Mouse (Mus musculus): Measurements from ENCODE around the gene Tcf3. TPM values are rescaled to one million over a fixed set of nuclear protein-coding genes. Genes with fewer than 3 reads are reported as not detected.

Gene Tcf3
- polyA plus RNA-seq, 1 experiment from 2014 or later, result 88.9 TPM

GRCm38 (mm10) chr10:80421208-80421607 is 12.2 kb downstream of the Tcf3 start:
- peaks cover 24% of the 10 kb centered on the region for H3K4me1 ChIP-seq
- no peak overlapping the region for H3K4me3 ChIP-seq (replicated peaks)
- H3K4me2 ChIP-seq, result no peak overlapping the region
- no peaks in the 10 kb centered on the region for H3K27me3 ChIP-seq (replicated peaks)
- no peak overlapping the region for H3K9ac ChIP-seq
- no peaks in the 10 kb centered on the region for H3K9me3 ChIP-seq
- no peak overlapping the region for H3K27ac ChIP-seq
- 90% methylated on average over 8 of the region's 8 CpGs for WGBS
- peaks cover 68% of the 10 kb centered on the region for H3K36me3 ChIP-seq
- ATAC-seq (ENCODE audit: insufficient read depth, low FRiP score, low read depth), result no peak

- H3K9ac ChIP-seq, result no peak overlapping the region
- peaks cover 24% of the 10 kb centered on the region for H3K4me1 ChIP-seq
- H3K27ac ChIP-seq, result no peak overlapping the region
- no peak overlapping the region for H3K4me2 ChIP-seq
- peaks cover 68% of the 10 kb centered on the region for H3K36me3 ChIP-seq
- 89% methylated on average over 10 of the region's 10 CpGs for WGBS
- no peaks in the 10 kb centered on the region for H3K27me3 ChIP-seq (replicated peaks)
- H3K4me3 ChIP-seq (replicated peaks), result no peak overlapping the region
- no peaks in the 10 kb centered on the region for H3K9me3 ChIP-seq
- ATAC-seq (ENCODE audit: insufficient read depth, low FRiP score, low read depth), result no peak
These were observed 12.7 kb downstream of the Tcf3 start for GRCm38 (mm10) chr10:80420729-80421128.

- Histone ChIP-seq H3K9me3 (no peaks in the 10 kb centered on the region), H3K27ac (peak overlapping the region; percentile 32; the same call in 1 of the 2 replicates), H3K4me3 (replicated peaks) (no peak overlapping the region), H3K4me2 (0 out of 2 replicates have a peak overlapping the region, but pooled peaks have one; percentile 6), H3K27me3 (replicated peaks) (no peaks in the 10 kb centered on the region), H3K36me3 (peaks cover 68% of the 10 kb centered on the region), H3K9ac (no peak overlapping the region), H3K4me1 (peaks cover 24% of the 10 kb centered on the region)
- ATAC-seq (ENCODE audit: insufficient read depth, low FRiP score, low read depth), result no peak
- WGBS, result 73% methylated on average over 8 of the region's 8 CpGs
These were observed 14.0 kb downstream of the Tcf3 start for GRCm38 (mm10) chr10:80419419-80419818.

GRCm38 (mm10) chr10:80418311-80418710 is 15.1 kb downstream of the Tcf3 start:
- Histone ChIP-seq H3K9me3 (no peaks in the 10 kb centered on the region), H3K9ac (no peak overlapping the region), H3K36me3 (peaks cover 69% of the 10 kb centered on the region), H3K27me3 (replicated peaks) (no peaks in the 10 kb centered on the region), H3K4me3 (replicated peaks) (no peak overlapping the region), H3K27ac (peak overlapping the region; percentile 32; the same call in 1 of the 2 replicates), H3K4me1 (peaks cover 24% of the 10 kb centered on the region), H3K4me2 (no peak overlapping the region)
- 48% methylated on average over 3 of the region's 3 CpGs for WGBS
- ATAC-seq (ENCODE audit: insufficient read depth, low FRiP score, low read depth), result 0 out of 2 replicates have a peak, but pooled peaks have one; percentile 21

- no peaks in the 10 kb centered on the region for H3K9me3 ChIP-seq
- 88% methylated on average over 1 of the region's 1 CpGs for WGBS
- H3K9ac ChIP-seq, result no peak overlapping the region
- peaks cover 73% of the 10 kb centered on the region for H3K36me3 ChIP-seq
- ATAC-seq (ENCODE audit: insufficient read depth, low FRiP score, low read depth), result no peak
- H3K27me3 ChIP-seq (replicated peaks), result no peaks in the 10 kb centered on the region
- H3K4me2 ChIP-seq, result no peak overlapping the region
- H3K4me3 ChIP-seq (replicated peaks), result no peak overlapping the region
- no peak overlapping the region for H3K27ac ChIP-seq
- H3K4me1 ChIP-seq, result peaks cover 24% of the 10 kb centered on the region
These were observed 15.6 kb downstream of the Tcf3 start for GRCm38 (mm10) chr10:80417841-80418240.

GRCm38 (mm10) chr10:80417371-80417770 is 16.1 kb downstream of the Tcf3 start:
- Histone ChIP-seq H3K27me3 (replicated peaks) (no peaks in the 10 kb centered on the region), H3K4me3 (replicated peaks) (no peak overlapping the region), H3K36me3 (peaks cover 78% of the 10 kb centered on the region), H3K9ac (no peak overlapping the region), H3K4me2 (no peak overlapping the region), H3K27ac (no peak overlapping the region), H3K4me1 (peaks cover 23% of the 10 kb centered on the region), H3K9me3 (no peaks in the 10 kb centered on the region)
- WGBS, result 94% methylated on average over 10 of the region's 10 CpGs
- no peak for ATAC-seq (ENCODE audit: insufficient read depth, low FRiP score, low read depth)

GRCm38 (mm10) chr10:80415566-80415965 is 17.9 kb downstream of the Tcf3 start:
- Histone ChIP-seq H3K36me3 (peaks cover 90% of the 10 kb centered on the region), H3K4me2 (no peak overlapping the region), H3K4me3 (replicated peaks) (no peak overlapping the region), H3K9me3 (no peaks in the 10 kb centered on the region), H3K4me1 (peaks cover 21% of the 10 kb centered on the region), H3K27ac (no peak overlapping the region), H3K27me3 (replicated peaks) (no peaks in the 10 kb centered on the region), H3K9ac (no peak overlapping the region)
- 92% methylated on average over 7 of the region's 7 CpGs for WGBS
- no peak for ATAC-seq (ENCODE audit: insufficient read depth, low FRiP score, low read depth)

- no peak for ATAC-seq (ENCODE audit: insufficient read depth, low FRiP score, low read depth)
- Histone ChIP-seq H3K36me3 (peaks cover 80% of the 10 kb centered on the region), H3K27ac (no peak overlapping the region), H3K4me2 (no peak overlapping the region), H3K9ac (no peak overlapping the region), H3K4me1 (no peaks in the 10 kb centered on the region), H3K4me3 (replicated peaks) (no peak overlapping the region), H3K27me3 (replicated peaks) (no peaks in the 10 kb centered on the region), H3K9me3 (no peaks in the 10 kb centered on the region)
- 81% methylated on average over 44 of the region's 44 CpGs for WGBS
These were observed 20.5 kb downstream of the Tcf3 start for GRCm38 (mm10) chr10:80412656-80413541.

GRCm38 (mm10) chr10:80407924-80408323 is 25.5 kb downstream of the Tcf3 start:
- H3K4me2 ChIP-seq, result no peak overlapping the region

GRCm38 (mm10) chr10:80406684-80407501 is 26.6 kb downstream of the Tcf3 start, which contains the start of gene Uqcr11:
TSS of gene Uqcr11 (minus strand) at chr10:80406830.
- H3K4me2 ChIP-seq, result peak within 1 kb of the TSS; percentile 87
- H3K4me1 ChIP-seq, result peaks cover 25% of the 10 kb centered on the region
- WGBS, result under 1% methylated on average over 27 of the region's 27 CpGs
- H3K9me3 ChIP-seq, result 0 out of 2 replicates have a peak, but pooled peaks cover 2% of the 10 kb centered on the region
- peak within 1 kb of the TSS; percentile 89 for H3K9ac ChIP-seq
- peak within 1 kb of the TSS; percentile 96 for H3K4me3 ChIP-seq (replicated peaks)
- ATAC-seq (ENCODE audit: insufficient read depth, low FRiP score, low read depth), result peak; percentile 82
- H3K27me3 ChIP-seq (replicated peaks), result no peaks in the 10 kb centered on the region
- peaks cover 50% of the 10 kb centered on the region for H3K36me3 ChIP-seq
- peak within 1 kb of the TSS; percentile 85 for H3K27ac ChIP-seq

More at GRCm38 (mm10) chr10:80407924-80408323, 25.5 kb downstream of the Tcf3 start:
- H3K36me3 ChIP-seq, result peaks cover 52% of the 10 kb centered on the region
- ATAC-seq (ENCODE audit: insufficient read depth, low FRiP score, low read depth), result no peak
- no peaks in the 10 kb centered on the region for H3K27me3 ChIP-seq (replicated peaks)
- H3K4me1 ChIP-seq, result peaks cover 25% of the 10 kb centered on the region
- H3K9ac ChIP-seq, result no peak overlapping the region
- H3K4me3 ChIP-seq (replicated peaks), result no peak overlapping the region
- 0 out of 2 replicates have a peak, but pooled peaks cover 2% of the 10 kb centered on the region for H3K9me3 ChIP-seq
- WGBS, result 45% methylated on average over 4 of the region's 4 CpGs
- no peak overlapping the region for H3K27ac ChIP-seq

GRCm38 (mm10) chr10:80405481-80406173 is 27.8 kb downstream of the Tcf3 start:
- peak overlapping the region; percentile 96 for H3K4me3 ChIP-seq (replicated peaks)
- 51% methylated on average over 10 of the region's 10 CpGs for WGBS
- H3K9me3 ChIP-seq, result 0 out of 2 replicates have a peak, but pooled peaks cover 2% of the 10 kb centered on the region
- H3K4me1 ChIP-seq, result peaks cover 30% of the 10 kb centered on the region
- H3K4me2 ChIP-seq, result peak overlapping the region; percentile 87
- H3K27me3 ChIP-seq (replicated peaks), result no peaks in the 10 kb centered on the region
- H3K9ac ChIP-seq, result peak overlapping the region; percentile 89
- H3K27ac ChIP-seq, result no peak overlapping the region
- ATAC-seq (ENCODE audit: insufficient read depth, low FRiP score, low read depth), result no peak
- H3K36me3 ChIP-seq, result peaks cover 41% of the 10 kb centered on the region

Measured in stomach, embryonic 15.5 days (tissue).